Mouse (Mus musculus): ENCODE measurements around the gene Speer4c. TPM values are rescaled to one million over a fixed set of nuclear protein-coding genes. Genes with fewer than 3 reads are reported as not detected.
"Not testable (repeated sequence)": the region's sequence is repeated elsewhere in the genome, so short reads cannot be mapped to it uniquely, and the experiment has no call there.

Gene Speer4c
- not detected in 2 replicates for polyA plus RNA-seq (2012)

DNA sequence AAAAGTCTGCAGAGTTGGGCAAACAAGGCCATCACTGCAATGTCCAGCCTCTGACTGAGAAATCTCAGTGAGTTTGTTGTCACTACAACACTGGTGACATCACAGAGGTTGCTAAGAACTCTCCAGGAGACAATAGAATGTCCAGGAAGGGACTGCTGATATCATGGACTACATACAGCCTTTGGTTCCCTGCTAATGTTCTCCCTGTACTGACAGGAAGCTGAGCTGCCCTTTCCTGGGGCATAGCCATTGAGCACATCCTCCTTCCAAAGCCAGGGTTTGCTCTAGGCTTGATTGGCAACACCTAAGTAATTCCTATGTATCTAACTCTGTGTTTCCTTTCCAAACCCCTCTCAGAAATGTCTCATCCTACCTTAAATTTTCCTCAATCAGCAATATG is at the start of gene Speer4c:
Gene Speer4c, minus strand, starts transcription at position 101 of the 400 bp plus-strand sequence.
- TF ChIP-seq GATA1 (IDR thresholded peaks at IDR 0.05; ENCODE audit: low read length): not testable (repeated sequence)

GRCm38 (mm10) chr5:15747478-15748255 is 33.6 kb upstream of the Speer4c start:
- no peak for TF ChIP-seq GATA1 (IDR thresholded peaks at IDR 0.05; ENCODE audit: low read length)

DNA sequence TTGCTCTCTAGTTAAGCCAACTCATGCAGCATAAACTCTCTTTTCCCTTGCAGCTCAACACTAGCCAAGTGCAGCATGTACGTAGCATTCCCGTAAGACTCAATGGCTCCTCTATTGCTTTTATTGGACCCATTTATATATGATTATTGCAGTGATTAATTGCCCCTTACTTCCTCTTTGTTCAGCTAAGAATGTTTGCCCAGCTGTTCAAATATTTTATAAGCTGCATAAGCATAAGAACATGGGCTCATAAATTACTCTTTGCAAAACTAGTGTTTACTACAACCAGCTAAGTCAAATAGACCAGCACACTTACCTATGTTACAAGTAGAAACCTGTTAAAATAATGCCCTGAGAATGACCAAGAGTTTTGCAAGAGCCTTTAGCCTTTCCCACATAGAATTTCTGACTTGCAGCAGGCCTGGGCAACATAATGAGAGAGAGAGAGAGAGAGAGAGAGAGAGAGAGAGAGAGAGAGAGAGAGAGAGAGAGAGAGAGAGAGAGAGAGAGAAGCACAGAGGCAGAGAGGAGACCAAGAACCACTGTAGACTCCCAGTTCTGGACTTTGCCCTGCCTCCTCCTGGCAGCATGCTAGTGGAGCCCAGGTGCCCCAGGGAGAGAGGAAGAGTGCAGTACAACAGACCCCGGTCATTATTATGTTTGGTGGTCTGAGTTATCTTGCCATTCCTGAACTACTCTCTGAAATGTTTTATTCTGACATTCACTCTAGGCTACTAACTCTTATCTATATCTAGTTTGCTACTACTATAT is 20.2 kb upstream of the Speer4c start:
- no peak for TF ChIP-seq GATA1 (IDR thresholded peaks at IDR 0.05; ENCODE audit: low read length)

Other genes with a start within 250 kb of the Speer4c start
- not detected in 2 replicates for gene Gm21149, start 237.7 kb downstream of the Speer4c start, polyA plus RNA-seq (2012)
- not detected in 2 replicates for gene Gm21190, start 185.0 kb downstream of the Speer4c start, polyA plus RNA-seq (2012)
- not detected in 2 replicates for gene Gm21083, start 136.9 kb downstream of the Speer4c start, polyA plus RNA-seq (2012)
- gene Speer4d, start 95.2 kb downstream of the Speer4c start, polyA plus RNA-seq (2012): not detected in 2 replicates
- gene 4930572O03Rik, start 57.2 kb downstream of the Speer4c start, polyA plus RNA-seq (2012): not detected in 2 replicates
- not detected in 2 replicates for gene Cacna2d1, start 220.4 kb upstream of the Speer4c start, polyA plus RNA-seq (2012)